Mouse (Mus musculus) urinary bladder, adult 18-20 months (tissue): Measurements from ENCODE around the gene Camta1.
A peak's percentile ranks its signal among the peaks of the same experiment; 100 is the strongest.

Experiments
- DNase-seq, 2 experiments: peaks; one replicate each; pipeline ENCODE4 v3.0.0; 2022; ENCODE audit warnings: low spot score in 2 of 2, mixed read lengths in 2 of 2

Gene Camta1

DNA sequence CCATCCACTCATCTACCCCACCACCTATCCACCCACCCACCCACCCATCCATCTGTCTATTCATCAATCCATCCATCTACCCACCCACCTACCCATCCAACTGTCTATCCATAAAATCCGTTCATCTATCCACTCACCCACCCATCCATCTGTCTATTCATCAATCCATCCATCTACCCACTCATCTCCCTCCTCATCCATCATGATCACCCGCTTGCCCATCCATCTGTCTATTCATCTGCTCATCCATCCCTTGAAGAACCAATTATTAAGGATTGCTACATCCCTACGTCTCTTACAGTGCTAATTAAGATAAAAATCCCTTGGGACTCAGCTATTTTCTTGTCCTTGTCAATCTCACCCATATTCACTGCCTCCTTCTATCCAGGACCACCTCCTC, 742.8 kb downstream of the Camta1 start:
- DNase-seq: no peak

- DNase-seq: no peak
These were observed 747.1 kb downstream of the Camta1 start for GRCm38 (mm10) chr4:151114574-151114973.

DNA sequence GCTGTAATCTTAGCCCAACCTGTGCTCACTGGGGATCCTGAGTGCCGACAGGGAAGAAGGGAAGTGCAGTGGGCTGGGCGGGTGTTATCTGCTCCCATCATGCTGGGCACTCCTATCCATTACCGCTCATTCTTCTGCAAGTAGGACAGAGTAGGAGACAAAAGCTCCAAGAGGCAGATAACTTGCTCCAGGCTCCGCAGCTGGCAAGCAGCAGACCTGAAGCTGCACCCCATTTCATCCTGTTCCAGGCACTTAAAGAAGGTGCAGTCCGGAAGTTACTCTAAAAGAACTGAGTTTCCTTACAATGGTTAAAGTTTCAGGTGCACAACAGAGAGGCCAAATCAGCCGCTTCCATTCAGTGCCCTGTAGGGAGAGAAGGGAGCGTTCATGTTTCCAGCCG, 750.5 kb downstream of the Camta1 start:
- DNase-seq: no peak

- DNase-seq: no peak
These were observed 752.8 kb downstream of the Camta1 start for GRCm38 (mm10) chr4:151108834-151109241.

GRCm38 (mm10) chr4:151108028-151108771, 753.5 kb downstream of the Camta1 start:
- DNase-seq: peak; percentile 73 to 82

DNA sequence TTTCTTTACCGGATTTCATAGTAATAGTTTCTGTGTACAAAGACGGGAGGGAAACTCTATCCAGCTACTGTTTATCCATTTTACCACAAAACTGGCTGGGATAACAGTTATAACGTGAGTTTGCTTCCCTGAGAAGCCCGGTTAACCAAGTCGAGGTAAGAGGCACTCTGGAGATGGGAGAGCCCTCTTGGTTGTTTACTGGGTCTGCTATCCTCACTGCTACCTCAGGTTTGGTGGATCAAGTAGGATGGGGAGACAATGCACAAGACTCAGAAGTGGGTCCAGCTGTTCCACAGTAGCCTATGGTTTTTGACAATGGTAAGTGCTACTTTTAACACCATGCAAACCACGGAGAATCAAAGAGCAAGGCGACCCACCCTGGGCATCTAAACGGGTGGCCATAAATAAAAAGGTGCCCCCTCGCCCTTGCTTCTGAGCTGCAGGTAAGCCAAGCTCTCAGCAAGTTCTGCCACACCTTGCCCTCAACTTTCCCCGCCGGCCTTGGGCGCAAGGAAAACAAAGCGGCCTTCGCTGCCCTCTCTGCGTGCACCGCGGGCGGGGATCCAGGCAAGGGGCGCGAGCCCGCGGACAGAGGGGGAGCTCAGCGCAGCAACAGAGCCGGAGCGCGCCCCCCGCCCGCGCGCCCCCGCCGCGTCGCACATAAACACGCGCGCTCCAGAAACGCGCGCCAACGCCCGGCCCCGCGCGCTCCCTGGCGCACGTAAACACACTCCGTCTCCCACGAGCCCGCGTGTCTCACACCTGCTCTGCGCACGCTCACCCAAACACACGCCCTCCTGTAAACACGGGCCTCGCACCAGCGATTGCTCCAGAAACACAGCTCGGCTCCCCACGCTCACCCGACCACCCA, 754.3 kb downstream of the Camta1 start:
- no peak for DNase-seq

DNA sequence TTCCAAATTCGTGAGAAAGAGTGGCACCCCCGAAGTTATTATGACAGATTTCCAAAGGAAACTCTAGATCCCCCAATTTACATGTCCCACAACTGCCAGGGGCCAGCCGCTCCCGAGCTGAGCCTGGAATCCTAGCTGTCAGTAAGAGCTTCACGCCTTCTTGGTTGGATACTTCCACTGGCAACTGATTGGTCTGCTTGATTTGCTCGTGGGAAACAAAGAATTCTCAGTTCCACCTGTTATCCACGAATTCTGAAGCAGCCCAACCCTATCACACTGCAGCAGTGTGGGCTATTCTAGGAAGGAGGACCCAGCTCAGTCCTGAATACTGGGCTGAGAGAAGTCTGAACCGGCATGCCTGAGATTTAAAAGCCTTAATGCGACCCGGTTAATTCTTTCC, 755.2 kb downstream of the Camta1 start:
- no peak for DNase-seq

DNA sequence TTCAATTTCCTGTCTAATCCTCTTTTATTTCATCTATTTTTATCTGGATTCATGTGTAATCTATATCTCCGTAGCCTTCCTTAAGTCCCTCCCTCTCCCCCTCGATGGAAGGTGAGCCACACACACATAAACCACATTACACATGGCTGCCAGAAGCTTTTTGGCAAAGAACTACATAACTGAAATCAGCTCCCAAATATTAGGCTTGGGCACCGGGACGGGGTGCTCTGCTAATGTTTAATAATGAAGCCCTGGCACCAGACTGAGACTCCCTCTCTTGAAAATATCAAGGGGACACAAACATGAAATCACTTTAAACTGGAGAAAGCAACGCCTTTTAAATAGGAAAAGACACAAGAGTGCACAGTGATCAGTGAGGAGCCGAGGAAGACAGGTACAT, 755.8 kb downstream of the Camta1 start:
- no peak for DNase-seq

- no peak for DNase-seq
These were observed 757.5 kb downstream of the Camta1 start for GRCm38 (mm10) chr4:151104147-151104546.

DNA sequence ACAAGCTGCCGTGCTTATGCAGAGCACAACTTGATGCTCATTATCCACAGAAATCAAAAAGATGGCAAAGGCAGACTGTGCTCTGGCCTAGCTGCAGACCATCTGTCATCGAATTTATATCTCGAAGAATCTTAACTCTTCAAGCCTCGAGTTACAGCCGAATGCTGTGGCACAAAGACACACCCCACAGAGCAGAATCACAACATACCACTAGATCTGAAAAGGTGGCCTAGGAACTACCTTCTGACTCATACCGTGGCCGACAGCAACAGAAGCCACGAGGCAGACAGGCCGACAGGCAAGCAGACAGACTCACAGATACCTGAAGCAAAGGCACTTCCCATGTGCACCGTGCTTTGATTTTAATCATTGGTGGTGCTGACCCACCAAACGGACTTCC, 758.0 kb downstream of the Camta1 start:
- DNase-seq: no peak

DNA sequence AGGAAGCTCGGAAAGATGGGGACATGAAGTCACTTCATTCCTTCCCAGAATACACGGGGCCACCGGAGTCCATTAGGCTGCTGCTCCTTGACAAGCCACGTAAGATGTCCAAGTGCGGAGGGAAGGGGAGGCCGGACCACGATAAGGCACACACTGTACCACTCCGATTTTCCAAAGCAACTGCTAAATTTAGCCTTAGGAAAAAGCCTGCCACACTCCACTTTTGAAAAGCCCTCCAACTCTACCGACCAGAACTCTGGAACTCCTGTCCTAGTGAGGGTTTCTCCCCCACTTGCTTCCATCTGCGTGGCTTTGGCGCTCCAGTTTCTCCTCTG, 764.6 kb downstream of the Camta1 start:
- DNase-seq: no peak

DNA sequence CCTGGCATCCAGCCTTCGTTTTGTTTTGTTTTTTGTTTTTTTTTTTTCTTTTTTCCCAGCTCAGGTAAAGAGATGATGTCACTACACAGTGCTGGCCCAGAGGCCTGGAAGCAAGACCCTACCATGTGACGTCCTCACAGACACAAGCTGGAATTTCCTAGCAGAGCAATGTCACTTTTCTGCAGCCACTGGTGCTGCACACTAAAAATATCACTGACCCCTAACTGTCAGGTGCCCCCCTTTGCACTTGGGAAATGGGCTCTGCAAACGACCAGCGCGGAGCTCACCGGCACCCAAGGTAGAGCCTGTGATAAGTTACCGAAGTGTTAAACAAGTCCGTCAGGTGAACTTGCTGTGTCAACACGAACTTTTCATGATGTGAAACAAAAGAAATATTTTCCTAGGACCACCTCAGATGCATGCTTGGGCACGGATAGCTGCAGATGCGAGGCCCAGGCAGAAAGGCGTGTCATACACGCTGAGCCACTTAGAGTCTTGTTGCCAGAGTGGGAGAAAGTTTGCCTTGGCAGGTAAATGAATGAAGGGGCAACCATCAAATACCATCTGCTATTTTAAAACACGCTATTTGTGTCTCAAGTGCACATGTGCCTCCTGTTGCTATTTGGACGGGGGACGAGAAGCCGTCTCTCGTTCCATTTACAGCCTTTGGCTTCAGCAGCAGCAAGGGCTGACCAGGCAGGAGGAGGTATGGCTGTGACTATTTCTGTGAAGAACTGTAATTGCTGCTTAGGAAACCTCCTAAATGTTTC, 765.2 kb downstream of the Camta1 start:
- no peak for DNase-seq

DNA sequence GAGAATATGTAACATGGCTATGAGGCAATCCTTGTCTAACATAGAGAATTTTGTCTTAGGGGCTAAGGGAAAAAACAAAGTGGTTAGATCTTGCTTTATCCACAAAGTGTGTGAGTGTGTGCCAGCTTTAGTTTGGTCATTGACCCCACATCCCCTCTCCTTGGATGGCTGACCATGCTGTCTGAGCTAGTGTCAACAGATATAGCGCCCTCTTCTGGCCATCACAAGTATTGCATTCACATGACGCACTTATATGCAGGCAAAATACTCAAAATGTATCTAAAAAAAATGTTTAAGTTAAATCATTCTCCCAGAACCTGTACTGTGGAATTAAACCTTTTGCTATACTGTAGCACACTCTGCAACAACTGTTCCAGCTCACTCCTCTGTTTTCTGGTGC, 766.5 kb downstream of the Camta1 start:
- DNase-seq: no peak

DNA sequence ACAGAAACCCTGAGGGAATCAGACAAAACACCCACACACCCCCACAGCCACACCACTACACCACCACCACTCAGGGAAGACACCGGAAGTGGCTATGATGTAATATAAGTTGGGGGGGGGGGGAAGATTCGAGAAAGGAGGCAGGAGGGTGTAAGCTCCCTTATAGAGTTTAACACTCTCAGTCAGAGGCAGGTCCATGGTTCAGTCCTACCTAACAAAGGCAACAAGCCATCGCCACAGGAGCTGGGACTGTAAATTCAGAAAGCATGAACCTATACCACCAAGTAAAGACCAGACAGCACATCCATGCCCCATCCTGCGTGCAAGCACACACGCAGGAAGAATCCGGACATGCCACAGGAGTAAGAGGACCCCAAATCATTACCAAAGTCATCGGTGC, 772.4 kb downstream of the Camta1 start, which contains the start of gene Gm13090:
Gene Gm13090 (plus strand): TSS at position 301 of the 400 bp plus-strand sequence.
- no peak for DNase-seq

DNA sequence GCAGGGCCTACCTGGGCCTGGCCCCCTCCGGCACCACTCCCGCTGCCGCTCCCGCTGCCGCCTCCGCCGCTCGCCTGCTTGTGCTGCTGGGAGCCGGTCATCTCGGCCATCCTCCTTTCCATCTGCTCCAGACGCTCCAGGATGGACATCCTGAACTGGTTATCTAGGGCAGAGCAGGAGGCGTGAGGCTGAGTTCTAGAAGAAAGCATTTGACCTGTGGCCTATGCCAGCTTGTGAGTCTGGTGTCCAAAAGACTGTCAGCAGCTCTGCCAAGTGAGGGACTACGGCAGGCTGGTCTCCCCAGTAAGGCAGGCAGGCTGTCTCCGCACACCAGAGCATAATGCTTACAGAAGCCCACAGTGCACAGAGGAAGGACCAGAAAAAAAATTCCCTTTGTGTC, 772.9 kb downstream of the Camta1 start:
- DNase-seq: no peak

GRCm38 (mm10) chr4:151087358-151087757, 774.3 kb downstream of the Camta1 start:
- DNase-seq: no peak

- DNase-seq: no peak
These were observed 778.6 kb downstream of the Camta1 start for GRCm38 (mm10) chr4:151083027-151083426.

GRCm38 (mm10) chr4:151081977-151082376, 779.7 kb downstream of the Camta1 start:
- no peak for DNase-seq

GRCm38 (mm10) chr4:151081355-151081754, 780.3 kb downstream of the Camta1 start:
- DNase-seq: no peak

DNA sequence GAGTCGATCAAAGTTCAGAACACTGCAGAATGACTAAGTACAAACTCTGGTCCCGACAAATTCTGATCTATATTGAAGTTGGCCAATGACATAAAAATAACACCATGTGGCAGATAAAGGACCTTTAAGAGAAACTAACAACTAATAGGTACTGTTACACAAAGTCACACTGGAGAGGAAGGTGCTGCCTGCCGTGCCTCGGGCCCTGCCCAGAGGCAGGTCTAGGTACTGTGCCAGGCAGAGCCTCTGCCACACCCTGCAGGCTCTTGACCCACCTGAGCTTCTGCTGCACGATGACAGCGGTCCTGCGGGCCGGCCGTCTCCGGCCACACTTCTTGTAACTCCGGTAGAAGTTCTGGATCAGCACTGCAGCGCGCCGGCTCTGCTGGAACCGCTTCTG, 786.9 kb downstream of the Camta1 start:
- no peak for DNase-seq

- peak; percentile 60 to 62 for DNase-seq
These were observed 788.5 kb downstream of the Camta1 start for GRCm38 (mm10) chr4:151073108-151073744.

DNA sequence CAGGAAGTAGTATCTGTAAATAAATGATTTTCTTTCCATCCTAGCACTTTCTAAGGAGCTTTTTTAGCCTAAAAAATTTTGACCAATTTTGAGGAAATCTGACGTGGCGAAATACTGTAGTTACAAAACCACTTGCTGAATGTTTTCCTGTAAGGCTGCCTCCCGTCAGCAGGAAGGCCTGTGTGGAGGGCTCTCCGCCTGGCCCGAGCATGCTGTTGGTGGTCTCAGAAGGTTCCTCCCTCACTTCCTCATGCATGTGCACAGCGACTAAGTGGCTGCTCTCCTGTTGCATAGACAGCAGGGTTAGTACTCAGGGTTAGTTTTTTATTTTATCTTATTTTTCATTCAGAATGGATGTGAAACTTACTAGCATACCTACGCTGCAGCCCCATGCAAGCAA, 790.7 kb downstream of the Camta1 start:
- no peak for DNase-seq
